9 mouse cellular contexts compared by ENCODE assay signal in the genomic region with DNA sequence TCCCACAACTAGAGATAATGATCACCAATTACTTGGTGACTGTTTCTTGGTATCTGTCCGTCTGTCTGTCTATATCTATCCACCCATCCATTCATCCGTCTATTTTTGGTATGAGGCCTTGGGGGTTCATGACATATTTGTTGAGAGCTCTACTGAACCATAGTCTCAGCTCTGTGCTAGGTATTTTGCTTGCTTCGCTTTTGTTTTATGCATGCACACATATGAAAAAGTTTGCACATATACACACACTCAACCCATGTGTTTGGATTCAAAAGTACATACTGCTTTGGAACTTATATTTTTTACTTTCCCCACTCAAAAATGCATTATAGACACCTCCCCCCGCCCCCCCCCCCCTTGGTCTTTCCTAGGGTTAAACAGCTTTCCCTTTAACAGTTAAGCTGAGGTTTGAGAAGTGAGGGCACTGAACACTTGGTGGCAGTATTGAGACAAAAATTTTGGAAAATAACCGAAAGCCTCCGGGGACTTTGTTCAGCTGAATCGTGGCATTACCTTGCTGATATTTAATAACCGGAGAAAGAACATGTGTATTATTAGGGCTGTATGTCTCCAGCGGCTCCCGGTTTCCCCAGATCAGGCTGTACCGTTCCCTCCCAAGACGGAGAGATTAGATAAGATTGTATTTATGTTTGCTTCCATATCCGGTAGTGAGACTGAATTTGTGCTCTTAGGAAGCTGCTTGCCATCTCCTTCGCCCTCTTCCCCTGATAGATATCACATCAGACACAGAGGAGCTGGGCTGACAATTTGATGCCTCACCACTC. TPM values are rescaled to one million over a fixed set of nuclear protein-coding genes. Genes with fewer than 3 reads are reported as not detected.
DNase-seq lines count a peak whose midpoint lies in the region; ATAC-seq and TF ChIP-seq lines count a peak whose summit lies in the region.
"Had no signal": no experiment of that assay in that cellular context is flagged by ENCODE, and none has a peak within 500 bp of the region (broad histone marks: within the 10 kb centered on the region; RNA-seq: fewer than 3 reads in every experiment).

No protein-coding gene starts in this region.

- H3K27ac ChIP-seq in embryonic facial prominence, embryonic 10.5 days (replicated peaks) = peak overlapping the region; percentile 31
- peak overlapping the region; percentile 93 for H3K27ac ChIP-seq in layer of hippocampus, adult 2 months
- no peak overlapping the region for H3K27ac ChIP-seq in lung, embryonic 14.5 days (ENCODE audit: low read depth)

- H3K4me1 ChIP-seq in embryonic facial prominence, embryonic 10.5 days = no peaks in the 10 kb centered on the region
- 0 out of 2 replicates have a peak, but pooled peaks cover 3% of the 10 kb centered on the region for H3K4me1 ChIP-seq in lung, embryonic 14.5 days (ENCODE audit: insufficient read depth)

- no peaks in the 10 kb centered on the region for H3K36me3 ChIP-seq in embryonic facial prominence, embryonic 10.5 days (replicated peaks)
- H3K36me3 ChIP-seq in lung, embryonic 14.5 days (ENCODE audit: insufficient read depth) = no peaks in the 10 kb centered on the region

- peak overlapping the region; percentile 55 for H3K4me3 ChIP-seq in embryonic facial prominence, embryonic 10.5 days
- H3K4me3 ChIP-seq in layer of hippocampus, adult 2 months = peak overlapping the region; percentile 63
- H3K4me3 ChIP-seq in lung, embryonic 14.5 days (ENCODE audit: low read depth, low read length) = peak overlapping the region; percentile 35

- H3K9ac ChIP-seq in lung, embryonic 14.5 days = peak overlapping the region; percentile 47

- peaks cover 8% of the 10 kb centered on the region; the same call in 1 of the 2 replicates for H3K27me3 ChIP-seq in embryonic facial prominence, embryonic 10.5 days (replicated peaks; ENCODE audit: low read depth, poor library complexity, severe bottlenecking)
- no peaks in the 10 kb centered on the region for H3K27me3 ChIP-seq in lung, embryonic 14.5 days (ENCODE audit: insufficient read depth, low read length)

- H3K4me2 ChIP-seq in lung, embryonic 14.5 days = peak overlapping the region; percentile 61

- H3K9me3 ChIP-seq in embryonic facial prominence, embryonic 10.5 days = no peaks in the 10 kb centered on the region
- H3K9me3 ChIP-seq in lung, embryonic 14.5 days (ENCODE audit: low read depth, low read length) = no peaks in the 10 kb centered on the region

- peak; percentile 69; the same call in 1 of the 2 replicates for ATAC-seq in lung, embryonic 14.5 days (ENCODE audit: insufficient read depth)

- peak; percentile 61 for DNase-seq in ES-CJ7 (ENCODE audit: low read depth, low spot score)
- peak; percentile 45 for DNase-seq in adrenal gland, postnatal 10 days
- peak; percentile 36 for DNase-seq in embryonic facial prominence, embryonic 10.5 days (ENCODE audit: low spot score)
- DNase-seq in heart, postnatal 4 days = peak; percentile 56
- peak; percentile 56 to 58 for DNase-seq in layer of hippocampus, adult 2 months (ENCODE audit: low spot score in 2 of 2)
- peak; percentile 92 for DNase-seq in lung, embryonic 14.5 days
- peak; percentile 38 for DNase-seq in retina, adult 2 months (ENCODE audit: low read depth, low spot score)
- no peak for DNase-seq in c-Kit-positive CD71-positive TER-119-positive erythroid progenitor cells, embryonic 14.5 days (ENCODE audit: low spot score)

- WGBS in embryonic facial prominence, embryonic 10.5 days = 24% methylated on average over 14 of the region's 14 CpGs
- 14% methylated on average over 14 of the region's 14 CpGs for WGBS in lung, embryonic 14.5 days

- TF ChIP-seq CTCF in layer of hippocampus, adult 2 months (conservative IDR thresholded peaks at IDR 0.05) = peak; percentile 73
- peak; percentile 48 for TF ChIP-seq CTCF in lung, embryonic 14.5 days (IDR thresholded peaks at IDR 0.05; ENCODE audit: low read depth)

RNA-seq across cellular contexts. Expression of gene Sln, which starts 20.7 kb away (rescaled TPM):
- 10 to 100 TPM in 1 of 2 experiments, 1 to 10 TPM in 1; 2.6 to 51.5 TPM for total RNA-seq in adrenal gland, postnatal 10 days (2021)
- 0.22 TPM in 1 of 2 replicates, not detected in the other for polyA plus RNA-seq in embryonic facial prominence, embryonic 10.5 days (2016; fragmentation: Nextera tagmentation; extraction: Ambion mirVana)
- total RNA-seq in heart, postnatal 4 days (2021) = 10 to 100 TPM; 49.4 to 50.8 TPM
- total RNA-seq in layer of hippocampus, adult 2 months (2021) = under 1 TPM; 0.37 to 0.64 TPM
- 0.13 and 7.0 TPM in 2 replicates for polyA plus RNA-seq in lung, embryonic 14.5 days (2014; fragmentation: Nextera tagmentation; extraction: Ambion mirVana)
- total RNA-seq: neutrophil, adult 5-6 weeks had no signal

RNA-seq across cellular contexts. Expression of gene Slc35f2, which starts 57.9 kb away (rescaled TPM):
- total RNA-seq in adrenal gland, postnatal 10 days (2021) = 1 to 10 TPM in 1 of 2 experiments, under 1 TPM in 1; 0.94 to 1.1 TPM
- 7.0 and 7.7 TPM in 2 replicates for polyA plus RNA-seq in embryonic facial prominence, embryonic 10.5 days (2016; fragmentation: Nextera tagmentation; extraction: Ambion mirVana)
- total RNA-seq in heart, postnatal 4 days (2021) = under 1 TPM; 0.16 to 0.17 TPM
- 1 to 10 TPM; 4.7 to 5.0 TPM for total RNA-seq in layer of hippocampus, adult 2 months (2021)
- polyA plus RNA-seq in lung, embryonic 14.5 days (2014; fragmentation: Nextera tagmentation; extraction: Ambion mirVana) = 7.7 and 8.3 TPM in 2 replicates
